Mouse (Mus musculus) subcutaneous adipose tissue, adult 2 months (tissue): Measurements from ENCODE around the gene Plekhm2. TPM values are rescaled to one million over a fixed set of nuclear protein-coding genes. Genes with fewer than 3 reads are reported as not detected.

Experiments used
- polyA plus RNA-seq: library from polyadenylated mRNA; depleted of rRNA; stranded (reverse); fragments of >200 nt; gene quantifications from 2 replicates; pipeline ENCODE4 v1.2.3, GENCODE M21; 2012; ENCODE audit warnings: low replicate concordance; rRNA removed

The Plekhm2 gene
- 41.7 and 65.7 TPM in 2 replicates for polyA plus RNA-seq

DNA sequence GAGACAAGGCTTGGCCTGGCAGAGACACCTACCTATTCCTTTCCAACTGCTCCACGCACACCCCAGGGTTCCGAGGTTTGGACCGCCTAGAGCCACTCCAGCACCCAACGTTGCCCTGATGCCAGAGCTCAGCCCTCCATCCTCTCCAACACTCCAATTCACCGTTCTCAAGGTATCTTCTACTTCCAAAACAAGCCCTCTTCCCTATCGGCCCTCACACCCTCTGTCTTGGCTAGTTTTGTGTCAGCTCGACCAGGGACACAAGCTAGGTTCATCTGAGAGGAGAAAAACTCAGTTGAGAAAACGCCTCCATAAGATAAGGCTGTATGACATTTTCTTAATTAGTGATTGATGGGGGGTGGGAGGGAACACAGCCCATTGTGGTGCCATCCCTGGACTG lies at the start of gene Plekhm2:
Plekhm2 (minus strand) TSS at position 101 of the 400 bp plus-strand sequence.

GRCm38 (mm10) chr4:141685499-141685898 lies 20.8 kb upstream of the Plekhm2 start, which contains the start of gene Rsc1a1:
TSS of gene Rsc1a1 (minus strand) at chr4:141685599.

GRCm38 (mm10) chr4:141623666-141624065 lies 41.0 kb downstream of the Plekhm2 start, which contains the start of gene Slc25a34:
TSS of gene Slc25a34 (minus strand) at chr4:141623821.

DNA sequence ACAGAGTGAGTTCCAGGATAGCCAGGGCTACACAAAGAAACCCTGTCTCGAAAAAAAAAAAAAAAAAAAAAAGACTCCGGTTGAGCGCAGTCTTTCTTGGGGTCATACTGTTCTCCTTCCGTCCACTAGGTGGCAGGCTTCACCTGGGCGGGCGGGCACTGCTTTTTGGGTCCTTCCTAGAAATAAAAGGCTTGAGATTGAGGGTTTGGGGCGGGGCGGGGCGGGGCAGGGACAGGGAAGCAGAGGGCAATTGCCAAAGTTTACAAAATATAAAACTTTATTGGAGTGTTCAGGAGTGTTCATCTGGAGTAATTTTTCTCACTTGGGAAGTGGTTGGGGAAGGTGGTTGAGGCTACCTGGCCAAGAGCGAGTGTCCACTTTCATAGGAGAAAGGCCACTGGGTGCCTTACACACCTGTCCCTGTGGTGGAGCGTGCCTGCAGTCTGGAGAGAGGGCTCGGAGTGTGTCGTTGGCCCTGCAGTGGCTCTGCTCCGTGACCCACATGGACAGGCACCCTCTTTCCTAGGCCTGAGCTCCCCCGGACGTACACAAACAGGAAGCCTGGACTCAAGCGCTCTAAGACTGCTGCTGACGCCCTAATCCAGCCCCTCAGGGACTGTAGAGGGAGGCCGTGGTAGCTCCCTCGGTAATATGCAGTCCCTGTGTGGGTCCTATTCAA lies 46.0 kb downstream of the Plekhm2 start, which contains the start of gene Tmem82:
Tmem82 (minus strand) TSS at position 69 of the 679 bp plus-strand sequence.

DNA sequence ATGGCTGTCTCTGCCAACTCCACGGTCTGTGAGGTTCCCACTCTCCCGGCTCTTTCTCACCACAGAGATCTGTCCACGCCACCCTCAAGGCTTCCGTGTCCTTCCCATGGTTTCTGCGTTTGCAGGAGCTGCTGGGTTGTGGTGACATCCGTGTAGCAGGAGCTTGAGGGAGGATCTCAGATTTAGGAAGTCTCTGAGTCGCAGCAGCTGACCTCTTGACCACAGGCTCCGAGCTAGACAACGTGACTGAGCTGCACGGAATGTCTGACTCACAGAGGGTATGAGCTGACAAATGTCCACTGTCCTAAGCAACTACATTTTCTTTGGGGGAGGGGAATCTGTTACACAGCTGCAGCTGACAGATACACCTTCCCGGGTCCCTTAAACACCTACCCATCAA lies 58.8 kb downstream of the Plekhm2 start, which contains the start of gene Fblim1:
Fblim1 (minus strand) TSS at position 236 of the 400 bp plus-strand sequence.

Other genes starting within 250 kb of the Plekhm2 start
- 0.08 TPM in 1 of 2 replicates, not detected in the other for gene Clcnkb, start 248.9 kb downstream of the Plekhm2 start, polyA plus RNA-seq
- 2.4 and 24.9 TPM in 2 replicates for gene Hspb7, start 244.1 kb downstream of the Plekhm2 start, polyA plus RNA-seq
- gene Srarp, start 228.8 kb downstream of the Plekhm2 start, polyA plus RNA-seq: 0.13 and 3.3 TPM in 2 replicates
- gene Zbtb17, start 220.2 kb downstream of the Plekhm2 start, polyA plus RNA-seq: 21.7 and 37.9 TPM in 2 replicates
- 8.9 and 13.8 TPM in 2 replicates for gene Spen, start 126.3 kb downstream of the Plekhm2 start, polyA plus RNA-seq
- gene Fblim1, start 58.8 kb downstream of the Plekhm2 start, polyA plus RNA-seq: 20.7 and 65.4 TPM in 2 replicates
- 0.46 and 0.86 TPM in 2 replicates for gene Tmem82, start 46.3 kb downstream of the Plekhm2 start, polyA plus RNA-seq
- 1.8 and 3.0 TPM in 2 replicates for gene Slc25a34, start 41.1 kb downstream of the Plekhm2 start, polyA plus RNA-seq
- 13.4 and 16.3 TPM in 2 replicates for gene Rsc1a1, start 20.7 kb upstream of the Plekhm2 start, polyA plus RNA-seq
- gene Ddi2, start 58.5 kb upstream of the Plekhm2 start, polyA plus RNA-seq: 10.9 and 18.8 TPM in 2 replicates
- 0.19 TPM in 1 of 2 replicates, not detected in the other for gene Agmat, start 81.8 kb upstream of the Plekhm2 start, polyA plus RNA-seq
- 11.2 and 13.9 TPM in 2 replicates for gene Dnajc16, start 126.0 kb upstream of the Plekhm2 start, polyA plus RNA-seq
- 21.5 and 24.8 TPM in 2 replicates for gene Casp9, start 128.7 kb upstream of the Plekhm2 start, polyA plus RNA-seq
- 0.86 and 2.0 TPM in 2 replicates for gene Cela2a, start 161.3 kb upstream of the Plekhm2 start, polyA plus RNA-seq
- gene Ctrc, start 181.5 kb upstream of the Plekhm2 start, polyA plus RNA-seq: 0.14 TPM in 1 of 2 replicates, not detected in the other
- gene Efhd2, start 210.0 kb upstream of the Plekhm2 start, polyA plus RNA-seq: 47.2 and 70.3 TPM in 2 replicates